Mouse (Mus musculus) stomach, postnatal 0 days (tissue): ENCODE data around the gene Mpped1.

ENCODE experiments used
- CTCF ChIP-seq: IDR thresholded peaks from 2 replicates; pipeline ENCODE4 v1.5.1; 2016; ENCODE audit warnings: antibody characterized with exemption, low read depth, mild to moderate bottlenecking, moderate library complexity
- EP300 ChIP-seq: optimal IDR thresholded peaks from 2 replicates; pipeline ENCODE3; 2016; ENCODE audit warnings: antibody characterized with exemption

GRCm38 (mm10) chr15:83760683-83761082 is 18.6 kb upstream of the Mpped1 start:
- TF ChIP-seq EP300 (no peak), CTCF (peak; percentile 83)
